Mouse (Mus musculus): Measurements from ENCODE around the gene Tmem39b.
A peak's percentile ranks its signal among the peaks of the same experiment; 100 is the strongest.

GRCm38 (mm10) chr4:129671491-129672082 is 25.1 kb downstream of the Tmem39b start:
- TF ChIP-seq POLR2A (IDR thresholded peaks at IDR 0.05; ENCODE audit: borderline replicate concordance, extremely low read depth, low read depth, low read length) (no peak), CTCF (IDR thresholded peaks at IDR 0.05; ENCODE audit: insufficient read depth, low read length) (peak; percentile 46; the same call in 1 of the 2 replicates)

Measured in lung, adult 2 months (tissue).